Mouse (Mus musculus) liver, embryonic 12.5 days (tissue): ENCODE results near the gene Wdr90. TPM values are rescaled to one million over a fixed set of nuclear protein-coding genes. Genes with fewer than 3 reads are reported as not detected.

Experiments used
- ATAC-seq: fragments of 200-750 bp; cut with Nextera tagmentation; 2 replicates; pipeline ENCODE4 v1.8.0; 2017; ENCODE audit warnings: moderate number of reproducible peaks, mild to moderate bottlenecking, moderate library complexity
- H3K27ac ChIP-seq: fragments of 300-500 bp; sonication (generic); 2 replicates; pipeline ENCODE4 v1.5.1; 2016; ENCODE audit warnings: mild to moderate bottlenecking
- H3K27me3 ChIP-seq: fragments of 300-500 bp; sonication (generic); replicated peaks from 2 replicates; pipeline ENCODE4 v1.6.1; 2016; ENCODE audit warnings: mild to moderate bottlenecking, moderate library complexity
- H3K36me3 ChIP-seq: fragments of 300-500 bp; sonication (generic); 2 replicates; pipeline ENCODE4 v1.6.1; 2016; ENCODE audit warnings: mild to moderate bottlenecking, moderate library complexity
- H3K4me1 ChIP-seq: fragments of 300-500 bp; sonication (generic); 2 replicates; pipeline ENCODE4 v1.6.1; 2016
- H3K4me2 ChIP-seq: fragments of 300-500 bp; sonication (generic); 2 replicates; pipeline ENCODE4 v1.6.1; 2016; ENCODE audit warnings: mild to moderate bottlenecking, moderate library complexity
- H3K4me3 ChIP-seq: fragments of 300-500 bp; sonication (generic); 2 replicates; pipeline ENCODE4 v1.5.1; 2016; ENCODE audit warnings: mild to moderate bottlenecking, moderate library complexity
- H3K9ac ChIP-seq: fragments of 300-500 bp; sonication (generic); 2 replicates; pipeline ENCODE4 v1.6.1; 2016; ENCODE audit warnings: mild to moderate bottlenecking, moderate library complexity
- H3K9me3 ChIP-seq: fragments of 300-500 bp; sonication (generic); replicated peaks from 2 replicates; pipeline ENCODE4 v1.6.1; 2016; ENCODE audit warnings: mild to moderate bottlenecking, moderate library complexity
- WGBS: fragments of 180-500 bp; shearing (Covaris S2); methylation state at CpG from one replicate; pipeline ENCODE4 v1.1.7; 2016; ENCODE audit not compliant: insufficient replicate concordance; 5-methylcytosine and 5-hydroxymethylcytosine counted together
- polyA plus RNA-seq: library from polyadenylated mRNA; unstranded; fragments of >200 nt; fragmentation: Nextera tagmentation; extraction: Ambion mirVana; gene quantifications from 2 replicates; pipeline ENCODE4 v1.2.1, GENCODE M21; 2016

Gene Wdr90
- polyA plus RNA-seq, result 19.5 and 19.6 TPM in 2 replicates

GRCm38 (mm10) chr17:25860832-25861703 is at the start of gene Wdr90:
Gene Wdr90, minus strand, starts transcription at chr17:25861501.
- Histone ChIP-seq H3K27ac (peak within 1 kb of the TSS; percentile 74), H3K9ac (peak within 1 kb of the TSS; percentile 80), H3K4me2 (peak within 1 kb of the TSS; percentile 91), H3K27me3 (no peaks in the 10 kb centered on the region), H3K9me3 (no peaks in the 10 kb centered on the region), H3K36me3 (peaks cover 37% of the 10 kb centered on the region), H3K4me1 (peaks cover 35% of the 10 kb centered on the region), H3K4me3 (peak within 1 kb of the TSS; percentile 69)
- ATAC-seq, result peak; percentile 85
- 6% methylated on average over 65 of the region's 65 CpGs for WGBS

- ATAC-seq, result no peak
- no peak overlapping the region for H3K9ac ChIP-seq
- no peak overlapping the region for H3K27ac ChIP-seq
- H3K9me3 ChIP-seq, result no peaks in the 10 kb centered on the region
- no peaks in the 10 kb centered on the region for H3K27me3 ChIP-seq
- WGBS, result 77% methylated on average over 2 of the region's 2 CpGs
- peaks cover 17% of the 10 kb centered on the region; the same call in 1 of the 2 replicates for H3K4me1 ChIP-seq
- peaks cover 3% of the 10 kb centered on the region; the same call in 1 of the 2 replicates for H3K36me3 ChIP-seq
- no peak overlapping the region for H3K4me3 ChIP-seq
- no peak overlapping the region for H3K4me2 ChIP-seq
Observed at GRCm38 (mm10) chr17:25907640-25908039, 46.3 kb upstream of the Wdr90 start.

- Histone ChIP-seq H3K9me3 (no peaks in the 10 kb centered on the region), H3K4me1 (peaks cover 12% of the 10 kb centered on the region; the same call in 1 of the 2 replicates), H3K9ac (no peak overlapping the region), H3K4me3 (no peak overlapping the region), H3K27ac (no peak overlapping the region), H3K4me2 (no peak overlapping the region), H3K27me3 (no peaks in the 10 kb centered on the region), H3K36me3 (peaks cover 18% of the 10 kb centered on the region)
- 67% methylated on average over 3 of the region's 3 CpGs for WGBS
- ATAC-seq, result no peak
Observed at GRCm38 (mm10) chr17:25903061-25903460, 41.8 kb upstream of the Wdr90 start.

- Histone ChIP-seq H3K9me3 (no peaks in the 10 kb centered on the region), H3K4me1 (peaks cover 23% of the 10 kb centered on the region), H3K27ac (no peak overlapping the region), H3K27me3 (no peaks in the 10 kb centered on the region), H3K36me3 (peaks cover 14% of the 10 kb centered on the region), H3K4me2 (no peak overlapping the region), H3K4me3 (no peak overlapping the region), H3K9ac (no peak overlapping the region)
- no peak for ATAC-seq
- 92% methylated on average over 1 of the region's 1 CpGs for WGBS
Observed at GRCm38 (mm10) chr17:25900193-25900592, 38.9 kb upstream of the Wdr90 start.

- no peak overlapping the region for H3K4me2 ChIP-seq
- no peak overlapping the region for H3K4me3 ChIP-seq
- no peak overlapping the region for H3K9ac ChIP-seq
- H3K27me3 ChIP-seq, result no peaks in the 10 kb centered on the region
- no peak overlapping the region for H3K27ac ChIP-seq
- no peak for ATAC-seq
- H3K9me3 ChIP-seq, result no peaks in the 10 kb centered on the region
- H3K4me1 ChIP-seq, result peaks cover 18% of the 10 kb centered on the region
- H3K36me3 ChIP-seq, result peaks cover 10% of the 10 kb centered on the region; the same call in 1 of the 2 replicates
- 72% methylated on average over 12 of the region's 12 CpGs for WGBS
Observed at GRCm38 (mm10) chr17:25895891-25896290, 34.6 kb upstream of the Wdr90 start.

DNA sequence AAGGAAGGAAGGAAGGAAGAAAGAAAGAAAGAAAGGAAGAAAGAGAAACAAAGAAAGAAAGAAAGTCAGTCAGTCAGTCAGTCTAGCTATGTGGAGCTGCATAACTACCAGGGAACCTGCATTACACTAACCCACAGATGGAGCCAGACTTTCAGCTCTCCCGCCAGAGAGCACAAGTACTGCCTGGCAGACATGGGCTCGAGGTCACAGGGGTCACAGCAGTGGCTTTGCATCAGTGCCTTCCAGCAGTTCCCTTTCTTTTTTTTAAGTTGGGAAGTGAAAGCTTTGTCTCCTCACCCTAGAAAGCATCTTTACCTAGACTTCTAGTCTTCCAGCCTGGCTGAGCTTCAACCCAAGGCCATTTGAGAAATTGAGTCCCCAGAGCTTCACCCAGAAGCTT is 34.1 kb upstream of the Wdr90 start:
- Histone ChIP-seq H3K27ac (no peak overlapping the region), H3K4me1 (peaks cover 18% of the 10 kb centered on the region)
- WGBS, result 33% methylated on average over 2 of the region's 2 CpGs

GRCm38 (mm10) chr17:25893975-25894617 is 32.8 kb upstream of the Wdr90 start:
- Histone ChIP-seq H3K4me3 (no peak overlapping the region), H3K27me3 (no peaks in the 10 kb centered on the region), H3K4me2 (no peak overlapping the region), H3K9me3 (no peaks in the 10 kb centered on the region), H3K27ac (no peak overlapping the region), H3K4me1 (peaks cover 18% of the 10 kb centered on the region), H3K36me3 (peaks cover 12% of the 10 kb centered on the region), H3K9ac (no peak overlapping the region)
- peak; percentile 72 for ATAC-seq
- WGBS, result 19% methylated on average over 2 of the region's 2 CpGs

More for the DNA sequence above, 34.1 kb upstream of the Wdr90 start:
- no peak overlapping the region for H3K9ac ChIP-seq
- no peaks in the 10 kb centered on the region for H3K27me3 ChIP-seq
- no peak overlapping the region for H3K4me3 ChIP-seq
- H3K4me2 ChIP-seq, result no peak overlapping the region
- peaks cover 6% of the 10 kb centered on the region for H3K36me3 ChIP-seq
- no peak for ATAC-seq
- H3K9me3 ChIP-seq, result no peaks in the 10 kb centered on the region

DNA sequence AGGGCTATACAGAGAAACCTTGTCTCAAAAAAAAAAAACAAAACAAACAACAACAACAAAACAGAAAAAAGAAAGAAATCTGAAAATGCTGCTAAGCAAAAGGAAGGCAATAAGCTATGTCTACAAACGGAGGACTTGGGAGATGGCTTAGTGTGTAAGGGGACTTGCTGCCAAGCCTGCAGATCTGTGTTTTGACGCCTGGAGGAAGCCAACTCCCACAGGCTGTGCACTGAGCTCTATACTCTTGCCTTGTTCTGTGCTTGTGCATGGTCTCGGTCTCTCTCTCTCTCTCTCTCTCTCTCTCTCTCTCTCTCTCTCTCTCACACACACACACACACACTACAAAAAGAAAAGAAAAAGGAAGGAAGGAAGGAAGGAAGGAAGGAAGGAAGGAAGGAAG is 27.5 kb upstream of the Wdr90 start:
- no peak for ATAC-seq

GRCm38 (mm10) chr17:25887467-25887866 is 26.2 kb upstream of the Wdr90 start:
- Histone ChIP-seq H3K9ac (no peak overlapping the region), H3K27ac (no peak overlapping the region), H3K4me1 (peaks cover 21% of the 10 kb centered on the region), H3K4me3 (no peak overlapping the region), H3K4me2 (no peak overlapping the region), H3K27me3 (no peaks in the 10 kb centered on the region), H3K36me3 (peaks cover 47% of the 10 kb centered on the region), H3K9me3 (no peaks in the 10 kb centered on the region)
- WGBS, result 69% methylated on average over 10 of the region's 10 CpGs
- ATAC-seq, result no peak

More for the DNA sequence above, 27.5 kb upstream of the Wdr90 start:
- Histone ChIP-seq H3K36me3 (peaks cover 33% of the 10 kb centered on the region), H3K27ac (no peak overlapping the region), H3K4me2 (no peak overlapping the region), H3K27me3 (no peaks in the 10 kb centered on the region), H3K4me3 (no peak overlapping the region), H3K9me3 (no peaks in the 10 kb centered on the region), H3K4me1 (peaks cover 16% of the 10 kb centered on the region), H3K9ac (no peak overlapping the region)
- 63% methylated on average over 3 of the region's 3 CpGs for WGBS

- no peak overlapping the region for H3K27ac ChIP-seq
- no peak overlapping the region for H3K4me3 ChIP-seq
- no peaks in the 10 kb centered on the region for H3K27me3 ChIP-seq
- no peak overlapping the region for H3K9ac ChIP-seq
- no peak for ATAC-seq
- H3K36me3 ChIP-seq, result peaks cover 50% of the 10 kb centered on the region
- H3K4me1 ChIP-seq, result peaks cover 27% of the 10 kb centered on the region
- H3K4me2 ChIP-seq, result no peak overlapping the region
- H3K9me3 ChIP-seq, result no peaks in the 10 kb centered on the region
Observed at GRCm38 (mm10) chr17:25886806-25887205, 25.5 kb upstream of the Wdr90 start.

- 52% methylated on average over 4 of the region's 4 CpGs for WGBS
- Histone ChIP-seq H3K4me3 (no peak overlapping the region), H3K27me3 (no peaks in the 10 kb centered on the region), H3K27ac (no peak overlapping the region), H3K4me1 (peaks cover 38% of the 10 kb centered on the region), H3K9me3 (no peaks in the 10 kb centered on the region), H3K36me3 (peaks cover 54% of the 10 kb centered on the region), H3K4me2 (no peak overlapping the region), H3K9ac (no peak overlapping the region)
- ATAC-seq, result no peak
Observed at GRCm38 (mm10) chr17:25885636-25886035, 24.3 kb upstream of the Wdr90 start.

DNA sequence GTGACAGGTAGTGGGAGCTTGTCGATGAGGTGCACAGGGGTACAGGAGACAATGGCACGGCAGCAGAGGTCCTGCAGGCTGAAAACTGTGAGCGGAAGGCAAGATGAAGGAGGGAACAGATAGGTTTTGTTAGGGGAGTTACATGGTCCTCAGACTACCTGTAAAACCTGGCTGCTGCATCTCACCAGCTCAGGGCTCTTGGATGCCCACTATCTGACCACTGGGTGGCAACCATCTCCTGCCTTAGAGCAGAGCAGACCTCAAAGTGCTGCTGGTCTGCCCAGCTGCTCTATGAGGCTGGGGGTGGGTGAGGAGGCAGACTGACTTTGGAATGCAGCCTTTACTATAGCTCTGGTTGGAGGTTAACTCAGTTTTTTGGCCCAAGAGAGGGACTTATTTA is 22.5 kb upstream of the Wdr90 start:
- 75% methylated on average over 3 of the region's 3 CpGs for WGBS
- Histone ChIP-seq H3K27ac (no peak overlapping the region), H3K9ac (no peak overlapping the region), H3K4me3 (no peak overlapping the region), H3K4me2 (no peak overlapping the region), H3K9me3 (no peaks in the 10 kb centered on the region), H3K36me3 (peaks cover 53% of the 10 kb centered on the region), H3K4me1 (peaks cover 41% of the 10 kb centered on the region), H3K27me3 (no peaks in the 10 kb centered on the region)
- no peak for ATAC-seq
